8 mouse cellular contexts compared by ENCODE assay signal in genomic region chr7:30588676-30589434, GRCm38 (mm10). TPM values are rescaled to one million over a fixed set of nuclear protein-coding genes. Genes with fewer than 3 reads are reported as not detected.
A peak's percentile ranks its signal among the peaks of the same experiment; 100 is the strongest.
DNase-seq lines count a peak whose midpoint lies in the region; ATAC-seq and TF ChIP-seq lines count a peak whose summit lies in the region.

TSS of gene Kmt2b (minus strand) at chr7:30588726.

- H3K4me1 ChIP-seq in MEL (ENCODE audit: control insufficient read depth in 1 of 2, insufficient read depth in 2 of 2, low read length in 2 of 2) = peaks cover 7 to 31% of the 10 kb centered on the region in 2 experiments; a peak in 3 of 4 replicates
- peaks cover 7% of the 10 kb centered on the region; the same call in 1 of the 2 replicates for H3K4me1 ChIP-seq in cerebellum, adult 2 months (ENCODE audit: control insufficient read depth, insufficient read depth, low read length)
- peaks cover 8% of the 10 kb centered on the region for H3K4me1 ChIP-seq in forebrain, postnatal 0 days (ENCODE audit: insufficient read depth)
- H3K4me1 ChIP-seq in lung, embryonic 15.5 days = peaks cover 18% of the 10 kb centered on the region

- peak; percentile 97 for DNase-seq in MEL (ENCODE audit: low read depth, low spot score)
- peak; percentile 97 to 99 for DNase-seq in cerebellum, adult 2 months
- DNase-seq in forebrain, postnatal 0 days = peak; percentile 97
- DNase-seq in heart, postnatal 4 days = peak; percentile 96
- DNase-seq in layer of hippocampus, adult 8-10 months (ENCODE audit: low spot score in 2 of 2) = peak; percentile 96
- DNase-seq in ovary, adult 18-20 months (ENCODE audit: low spot score) = peak; percentile 99
- peak; percentile 90 for DNase-seq in thymus, postnatal 0 days (ENCODE audit: low spot score)

- no peaks in the 10 kb centered on the region for H3K27me3 ChIP-seq in MEL (ENCODE audit: control insufficient read depth in 1 of 2, insufficient read depth in 2 of 2, low read length in 2 of 2)
- H3K27me3 ChIP-seq in cerebellum, adult 2 months (ENCODE audit: control insufficient read depth, insufficient read depth, low read length) = no peaks in the 10 kb centered on the region
- H3K27me3 ChIP-seq in forebrain, postnatal 0 days (ENCODE audit: insufficient read depth, low read length) = no peaks in the 10 kb centered on the region
- no peaks in the 10 kb centered on the region for H3K27me3 ChIP-seq in lung, embryonic 15.5 days

- H3K9ac ChIP-seq in MEL (ENCODE audit: control insufficient read depth, low read depth, low read length, poor library complexity, severe bottlenecking) = peak within 1 kb of the TSS; percentile 93
- H3K9ac ChIP-seq in forebrain, postnatal 0 days = peak within 1 kb of the TSS; percentile 93
- peak within 1 kb of the TSS; percentile 95 for H3K9ac ChIP-seq in lung, embryonic 15.5 days

- TF ChIP-seq POLR2A in MEL (IDR thresholded peaks at IDR 0.05; ENCODE audit: control insufficient read depth in 1 of 2, insufficient read depth in 1 of 2, low read depth in 1 of 2, low read length in 2 of 2, poor library complexity in 1 of 2) = peak in 1 of 2 experiments; percentile 69; a peak in 2 of 4 replicates
- peak; percentile 39; the same call in 1 of the 2 replicates for TF ChIP-seq POLR2A in cerebellum, adult 2 months (IDR thresholded peaks at IDR 0.05; ENCODE audit: borderline replicate concordance, insufficient read depth, low read length)

- no peak for TF ChIP-seq EP300 in MEL (IDR thresholded peaks at IDR 0.05; ENCODE audit: low read depth in 1 of 2, low read length in 2 of 2)

- peak; percentile 93 for ATAC-seq in forebrain, postnatal 0 days
- peak; percentile 96 for ATAC-seq in lung, embryonic 15.5 days (ENCODE audit: borderline replicate concordance, extremely low read depth, low FRiP score, low TSS enrichment)

- H3K4me2 ChIP-seq in forebrain, postnatal 0 days (ENCODE audit: low read depth) = peak within 1 kb of the TSS; percentile 81
- peak within 1 kb of the TSS; percentile 80 for H3K4me2 ChIP-seq in lung, embryonic 15.5 days

- peaks cover 36% of the 10 kb centered on the region for H3K79me2 ChIP-seq in MEL (ENCODE audit: control insufficient read depth, insufficient read depth, low read length, poor library complexity)

- TF ChIP-seq CTCF in MEL (IDR thresholded peaks at IDR 0.05 in 2 of 3, conservative IDR thresholded peaks at IDR 0.05 in 1 of 3; ENCODE audit: control insufficient read depth in 1 of 3, insufficient read depth in 1 of 3, low read depth in 2 of 3, low read length in 3 of 3, poor library complexity in 1 of 3, severe bottlenecking in 1 of 3) = no peak
- no peak; the same call in 1 of the 2 replicates for TF ChIP-seq CTCF in cerebellum, adult 2 months (IDR thresholded peaks at IDR 0.05; ENCODE audit: borderline replicate concordance, insufficient read depth, low read depth, low read length)
- TF ChIP-seq CTCF in forebrain, postnatal 0 days (IDR thresholded peaks at IDR 0.05; ENCODE audit: low read depth) = no peak

- TF ChIP-seq RAD21 in MEL (IDR thresholded peaks at IDR 0.05; ENCODE audit: low read depth, low read length) = no peak

- peak within 1 kb of the TSS; percentile 83 to 99 for H3K4me3 ChIP-seq in MEL (ENCODE audit: control insufficient read depth in 1 of 2, insufficient read depth in 1 of 2, low read depth in 2 of 2, low read length in 2 of 2)
- H3K4me3 ChIP-seq in cerebellum, adult 2 months (replicated peaks; ENCODE audit: insufficient read depth, low read depth, low read length) = peak within 1 kb of the TSS; percentile 69
- H3K4me3 ChIP-seq in forebrain, postnatal 0 days (ENCODE audit: low read depth, low read length) = peak within 1 kb of the TSS; percentile 97
- H3K4me3 ChIP-seq in lung, embryonic 15.5 days = peak within 1 kb of the TSS; percentile 99

- H3K36me3 ChIP-seq in MEL (ENCODE audit: control insufficient read depth in 1 of 2, insufficient read depth in 2 of 2, low read length in 2 of 2) = peaks cover 4 to 13% of the 10 kb centered on the region in 2 experiments; a peak in 3 of 4 replicates
- peaks cover 26% of the 10 kb centered on the region for H3K36me3 ChIP-seq in forebrain, postnatal 0 days (ENCODE audit: insufficient read depth)
- peaks cover 30% of the 10 kb centered on the region for H3K36me3 ChIP-seq in lung, embryonic 15.5 days

- no peaks in the 10 kb centered on the region for H3K9me3 ChIP-seq in MEL (replicated peaks; ENCODE audit: insufficient read depth, low read length)
- H3K9me3 ChIP-seq in forebrain, postnatal 0 days (ENCODE audit: low read length) = no peaks in the 10 kb centered on the region
- no peaks in the 10 kb centered on the region for H3K9me3 ChIP-seq in lung, embryonic 15.5 days

- peak within 1 kb of the TSS; percentile 70 for H3K27ac ChIP-seq in MEL (ENCODE audit: control insufficient read depth, low read depth, low read length)
- H3K27ac ChIP-seq in cerebellum, adult 2 months (ENCODE audit: insufficient read depth, low read length) = peak within 1 kb of the TSS; percentile 83
- peak within 1 kb of the TSS; percentile 97 for H3K27ac ChIP-seq in forebrain, postnatal 0 days (ENCODE audit: low read depth, low read length)
- H3K27ac ChIP-seq in lung, embryonic 15.5 days = peak within 1 kb of the TSS; percentile 94

- WGBS in cerebellum, adult 2 months = under 1% methylated on average over 62 of the region's 68 CpGs
- 2% methylated on average over 47 of the region's 68 CpGs for WGBS in forebrain, postnatal 0 days
- WGBS in lung, embryonic 15.5 days = under 1% methylated on average over 54 of the region's 68 CpGs

TF ChIP-seq in MEL, 35 proteins besides CTCF, POLR2A, EP300 and RAD21 (continues in another document):
- TF ChIP-seq MYC (IDR thresholded peaks at IDR 0.05; ENCODE audit: low read depth, low read length) (no peak), SIN3A (IDR thresholded peaks at IDR 0.05; ENCODE audit: low read length) (peak; percentile 68; the same call in 1 of the 2 replicates), ZNF384 (IDR thresholded peaks at IDR 0.05; ENCODE audit: low read depth, low read length) (no peak), ZKSCAN1 (IDR thresholded peaks at IDR 0.05; ENCODE audit: low read depth, low read length) (no peak), BHLHE40 (IDR thresholded peaks at IDR 0.05; ENCODE audit: borderline replicate concordance, low read depth, low read length) (0 out of 2 replicates have a peak, but pooled peaks have one; percentile 31), MAZ (IDR thresholded peaks at IDR 0.05; ENCODE audit: low read depth, low read length) (peak; percentile 91), JUND (IDR thresholded peaks at IDR 0.05; ENCODE audit: low read depth, low read length) (no peak), ZC3H11A (IDR thresholded peaks at IDR 0.05; ENCODE audit: low read depth, low read length) (no peak), TBP (IDR thresholded peaks at IDR 0.05; ENCODE audit: low read depth, low read length) (no peak), POLR2AphosphoS5 (IDR thresholded peaks at IDR 0.05; ENCODE audit: borderline replicate concordance, low read depth, low read length) (no peak), GATA1 (IDR thresholded peaks at IDR 0.05; ENCODE audit: low read depth, low read length) (no peak), MEF2A (IDR thresholded peaks at IDR 0.05; ENCODE audit: extremely low read depth, insufficient replicate concordance, low read depth, low read length, poor library complexity, severe bottlenecking) (no peak), TAL1 (IDR thresholded peaks at IDR 0.05; ENCODE audit: low read length) (no peak), ELF1 (IDR thresholded peaks at IDR 0.05; ENCODE audit: low read depth, low read length) (peak; percentile 68; the same call in 1 of the 2 replicates), POLR2AphosphoS2 (IDR thresholded peaks at IDR 0.05; ENCODE audit: low read length) (no peak), MXI1 (IDR thresholded peaks at IDR 0.05; ENCODE audit: low read depth, low read length) (no peak; the same call in 1 of the 2 replicates), NRF1 (IDR thresholded peaks at IDR 0.05; ENCODE audit: insufficient read depth, low read depth, low read length, poor library complexity, severe bottlenecking) (peak; percentile 42; the same call in 1 of the 2 replicates), GABPA (IDR thresholded peaks at IDR 0.05; ENCODE audit: low read depth, low read length) (no peak), MAX (IDR thresholded peaks at IDR 0.05; ENCODE audit: low read length) (peak; percentile 45; the same call in 1 of the 2 replicates), HCFC1 (IDR thresholded peaks at IDR 0.05; ENCODE audit: low read depth, low read length) (peak; percentile 95), RCOR1 (IDR thresholded peaks at IDR 0.05; ENCODE audit: low read depth, low read length) (no peak), NELFE (IDR thresholded peaks at IDR 0.05; ENCODE audit: low read depth, low read length) (no peak; the same call in none of the 2 replicates), UBTF (IDR thresholded peaks at IDR 0.05; ENCODE audit: borderline replicate concordance, insufficient read depth, low read depth, low read length) (no peak), USF1 (IDR thresholded peaks at IDR 0.05; ENCODE audit: low read depth, low read length) (no peak), CHD2 (IDR thresholded peaks at IDR 0.05; ENCODE audit: low read length) (no peak; the same call in 1 of the 2 replicates), MAFK (IDR thresholded peaks at IDR 0.05; ENCODE audit: borderline replicate concordance, low read depth, low read length) (no peak), SMC3 (IDR thresholded peaks at IDR 0.05; ENCODE audit: low read depth, low read length) (no peak), TCF12 (IDR thresholded peaks at IDR 0.05; ENCODE audit: low read depth, low read length) (peak; percentile 45; the same call in 1 of the 2 replicates), CHD1 (IDR thresholded peaks at IDR 0.05; ENCODE audit: low read depth, low read length) (no peak), E2F4 (IDR thresholded peaks at IDR 0.05; ENCODE audit: borderline replicate concordance, low read depth, low read length) (no peak), KAT2A (conservative IDR thresholded peaks at IDR 0.05; ENCODE audit: low read depth, low read length) (peak; percentile 87)

RNA-seq across cellular contexts. Expression of gene Kmt2b, which starts in this region (rescaled TPM):
- 13.2 and 15.6 TPM in 2 replicates for total RNA-seq in MEL (2012; rRNA removed)
- polyA plus RNA-seq in MEL (2012; ENCODE audit: insufficient read depth in 1 of 2, insufficient read length in 2 of 2, low read depth in 1 of 2, low replicate concordance in 2 of 2, missing spikeins in 1 of 2) = 10 to 100 TPM in 1 of 2 experiments, not detected in 1; 48.2 TPM
- polyA plus RNA-seq in cerebellum, adult 2 months (2012; rRNA removed) = 57.7 and 60.0 TPM in 2 replicates
- total RNA-seq in forebrain, postnatal 0 days (2014; rRNA removed) = 31.2 and 31.5 TPM in 2 replicates
- polyA plus RNA-seq in forebrain, postnatal 0 days (2015; fragmentation: Nextera tagmentation; extraction: Ambion mirVana) = 3.8 and 5.2 TPM in 2 replicates
- total RNA-seq in heart, postnatal 4 days (2021) = 10 to 100 TPM; 29.5 to 35.8 TPM
- total RNA-seq in layer of hippocampus, adult 8-10 months (2022) = 10 to 100 TPM; 44.1 to 60.2 (median 56.1) TPM
- polyA plus RNA-seq in lung, embryonic 15.5 days (2015; fragmentation: Nextera tagmentation; extraction: Ambion mirVana) = 8.4 and 10.0 TPM in 2 replicates
- 7.2 and 9.3 TPM in 2 replicates for polyA plus RNA-seq in thymus, postnatal 0 days (2015; fragmentation: Nextera tagmentation; extraction: Ambion mirVana)

Comparison
In these comparisons a context has a peak if more than half of its experiments do, and no peak if none do; other contexts are left out.
1. Peak in every context shown above with its lines: DNase-seq, ATAC-seq, H3K4me3 ChIP-seq and H3K27ac ChIP-seq.